Mouse (Mus musculus) lung, adult 2 months (tissue): ENCODE results near the gene Kif21b.

ENCODE experiments used
- CTCF ChIP-seq: fragments of 200-500 bp; IDR thresholded peaks from 2 replicates; pipeline ENCODE4 v1.5.1; 2011; ENCODE audit warnings: mild to moderate bottlenecking, low read length, control low read depth; ENCODE audit not compliant: insufficient read depth
- POLR2A ChIP-seq: fragments of 200-500 bp; IDR thresholded peaks from 2 replicates; pipeline ENCODE4 v1.6.1; 2011; ENCODE audit warnings: low read depth, mild to moderate bottlenecking, control low read depth, low read length, borderline replicate concordance; ENCODE audit errors: extremely low read depth

DNA sequence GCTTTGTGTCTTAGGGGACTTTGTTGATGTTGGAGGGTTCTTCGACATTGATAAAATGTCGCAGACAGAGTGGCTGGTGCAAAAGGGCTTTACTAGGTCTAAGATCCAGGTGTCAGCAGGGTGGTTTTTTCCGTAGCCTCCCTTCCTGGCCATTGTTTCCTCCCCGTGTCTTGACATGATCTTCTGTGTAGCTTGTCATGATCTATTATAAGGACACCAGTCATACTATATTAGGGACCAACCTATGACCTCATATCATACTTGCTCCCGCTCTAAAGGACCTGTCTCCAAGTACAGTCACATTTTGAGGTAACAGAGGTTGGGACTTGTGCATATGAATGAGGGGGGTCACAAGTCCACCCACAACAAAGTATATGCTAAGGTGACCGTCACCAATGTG lies 29.7 kb downstream of the Kif21b start:
- TF ChIP-seq CTCF (no peak), POLR2A (no peak)
